Mouse (Mus musculus): ENCODE data around the gene Osbpl8. TPM values are rescaled to one million over a fixed set of nuclear protein-coding genes. Genes with fewer than 3 reads are reported as not detected.

The Osbpl8 gene
- 6.0 and 7.7 TPM in 2 replicates for polyA plus RNA-seq (2012; rRNA removed)

DNA sequence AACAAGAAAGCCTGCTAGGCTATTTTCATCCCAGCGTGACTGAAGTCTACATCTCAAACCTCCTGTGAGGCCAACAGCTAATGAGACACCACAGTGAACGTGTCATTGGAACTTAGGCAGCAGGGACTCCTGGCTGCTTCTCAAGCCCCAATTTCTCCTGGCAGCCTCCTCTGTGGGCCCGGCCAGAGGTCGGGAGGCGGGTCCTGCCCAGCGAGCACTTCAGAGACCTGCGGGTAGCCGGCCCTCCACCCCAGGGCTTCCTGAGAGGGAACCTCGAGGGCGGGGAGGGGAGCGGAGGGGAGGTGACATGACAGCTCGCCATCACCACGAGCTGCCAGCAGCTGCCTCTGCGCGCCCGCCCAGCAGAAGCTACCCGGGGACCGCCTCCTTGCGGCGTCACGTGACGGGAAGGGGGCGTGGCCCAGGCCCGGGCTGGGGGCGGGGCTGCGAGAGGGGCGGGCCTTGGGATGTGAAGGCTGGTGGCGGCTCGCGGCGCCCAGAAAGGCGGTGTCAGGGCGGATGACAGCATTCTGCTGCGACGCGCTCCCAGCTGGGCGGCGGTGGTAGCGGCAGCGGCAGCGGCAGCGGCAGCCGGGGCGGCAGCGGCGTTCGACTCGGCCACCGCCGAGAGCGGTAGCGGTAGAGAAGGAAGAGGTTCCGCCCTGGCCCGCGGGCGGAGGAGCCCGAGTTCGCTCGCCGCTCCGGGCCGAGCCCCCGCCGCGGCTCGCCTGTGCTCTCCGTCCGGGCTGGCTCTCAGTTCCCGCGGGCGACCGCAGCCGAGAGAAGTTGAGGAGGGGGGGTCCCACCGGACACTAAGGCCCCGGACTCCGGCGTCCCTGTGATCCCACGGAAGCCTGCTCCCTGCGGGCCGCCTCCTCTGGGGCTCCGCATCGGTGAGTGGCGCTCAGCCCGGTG lies at the start of gene Osbpl8:
Gene Osbpl8, plus strand, starts transcription at position 449 of the 915 bp plus-strand sequence.

GRCm38 (mm10) chr10:111298140-111299098 lies 133.9 kb downstream of the Osbpl8 start, which contains the start of gene Bbs10:
Gene Bbs10 (plus strand): TSS chr10:111298679.

Other genes starting within 250 kb of the Osbpl8 start
- gene Csrp2, start 245.0 kb upstream of the Osbpl8 start, polyA plus RNA-seq (2012; rRNA removed): 15.4 and 18.7 TPM in 2 replicates
- gene Zdhhc17, start 154.6 kb upstream of the Osbpl8 start, polyA plus RNA-seq (2012; rRNA removed): 6.2 and 6.3 TPM in 2 replicates
- gene Bbs10, start 133.9 kb downstream of the Osbpl8 start, polyA plus RNA-seq (2012; rRNA removed): 1.2 and 1.3 TPM in 2 replicates